Mouse (Mus musculus): Measurements from ENCODE around the gene Klf1.
A peak's percentile ranks its signal among the peaks of the same experiment; 100 is the strongest.
"Not testable (repeated sequence)": the region's sequence is repeated elsewhere in the genome, so short reads cannot be mapped to it uniquely, and the experiment has no call there.

The Klf1 gene

GRCm38 (mm10) chr8:84907493-84907892 lies 5.8 kb downstream of the Klf1 start:
- DNase-seq (ENCODE audit: low read depth, low spot score) = no peak

- not testable (repeated sequence) for DNase-seq (ENCODE audit: low read depth, low spot score)
These were observed 6.3 kb downstream of the Klf1 start for GRCm38 (mm10) chr8:84907979-84908378.

GRCm38 (mm10) chr8:84908421-84909161 lies 6.9 kb downstream of the Klf1 start, which contains the start of gene Dnase2a:
Gene Dnase2a (plus strand): TSS chr8:84908560.
- DNase-seq (ENCODE audit: low read depth, low spot score) = peak; percentile 99

GRCm38 (mm10) chr8:84909162-84909767 lies 7.5 kb downstream of the Klf1 start:
- no peak for DNase-seq (ENCODE audit: low read depth, low spot score)

- DNase-seq (ENCODE audit: low read depth, low spot score) = no peak
These were observed 8.2 kb downstream of the Klf1 start for GRCm38 (mm10) chr8:84909949-84910348.

DNA sequence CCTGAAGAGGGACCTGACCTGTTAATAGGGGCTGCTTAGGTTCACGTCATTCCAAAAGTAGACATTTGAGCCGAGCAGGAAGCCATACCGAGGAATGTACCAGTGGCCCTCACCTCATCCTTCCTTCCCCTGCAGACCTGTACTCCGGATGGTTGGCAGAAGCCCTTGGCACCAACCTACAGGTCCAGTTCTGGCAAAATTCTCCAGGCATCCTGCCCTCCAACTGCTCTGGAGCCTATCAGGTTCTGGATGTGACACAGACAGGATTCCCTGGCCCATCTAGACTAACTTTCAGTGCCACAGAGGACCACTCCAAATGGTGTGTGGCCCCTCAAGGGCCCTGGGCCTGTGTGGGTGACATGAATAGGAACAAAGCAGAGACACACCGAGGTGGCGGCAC lies 8.8 kb downstream of the Klf1 start:
- DNase-seq (ENCODE audit: low read depth, low spot score) = no peak

DNA sequence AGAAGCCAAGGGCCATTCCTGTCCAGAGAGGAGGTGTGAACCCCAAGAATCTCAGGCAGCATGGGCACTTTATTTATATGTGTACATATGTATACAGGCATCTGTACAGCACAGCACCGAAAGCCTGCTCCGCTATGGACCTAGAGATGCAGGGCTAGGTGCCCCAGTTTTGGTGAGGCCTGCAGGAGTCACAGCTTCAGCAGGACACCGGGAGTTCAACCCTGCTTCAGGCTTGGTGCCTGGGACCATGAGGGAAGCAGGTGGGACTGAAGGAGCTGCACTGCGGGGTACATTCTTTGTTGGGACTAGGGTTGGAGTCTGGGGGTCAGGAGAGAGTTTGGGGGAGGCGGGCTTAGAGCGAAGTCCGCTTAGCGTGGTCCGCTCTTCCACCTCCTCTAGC lies 10.1 kb downstream of the Klf1 start:
- DNase-seq (ENCODE audit: low read depth, low spot score) = no peak

DNA sequence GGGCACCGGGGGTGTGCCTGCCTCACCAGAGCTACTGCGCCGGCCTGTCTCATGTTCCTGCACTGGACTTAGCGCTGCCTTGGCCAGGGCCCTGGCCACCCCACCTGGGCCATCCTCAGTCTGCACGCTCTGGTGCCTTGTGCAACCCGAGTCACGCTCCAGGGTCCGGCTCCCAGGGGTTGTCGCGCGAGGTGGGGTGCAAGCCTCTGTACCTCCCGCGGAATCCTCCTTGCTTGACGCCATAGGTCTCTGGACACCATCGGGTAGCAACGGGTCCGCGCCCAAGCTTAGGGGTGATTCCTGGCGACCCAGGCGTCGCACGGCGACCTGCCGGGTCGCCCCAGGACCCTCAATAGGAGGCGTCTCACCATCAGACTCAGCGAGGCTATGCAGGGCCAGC lies 10.7 kb downstream of the Klf1 start:
- no peak for DNase-seq (ENCODE audit: low read depth, low spot score)

- peak; percentile 98 for DNase-seq (ENCODE audit: low read depth, low spot score)
These were observed 11.3 kb downstream of the Klf1 start for GRCm38 (mm10) chr8:84912895-84913501.

DNA sequence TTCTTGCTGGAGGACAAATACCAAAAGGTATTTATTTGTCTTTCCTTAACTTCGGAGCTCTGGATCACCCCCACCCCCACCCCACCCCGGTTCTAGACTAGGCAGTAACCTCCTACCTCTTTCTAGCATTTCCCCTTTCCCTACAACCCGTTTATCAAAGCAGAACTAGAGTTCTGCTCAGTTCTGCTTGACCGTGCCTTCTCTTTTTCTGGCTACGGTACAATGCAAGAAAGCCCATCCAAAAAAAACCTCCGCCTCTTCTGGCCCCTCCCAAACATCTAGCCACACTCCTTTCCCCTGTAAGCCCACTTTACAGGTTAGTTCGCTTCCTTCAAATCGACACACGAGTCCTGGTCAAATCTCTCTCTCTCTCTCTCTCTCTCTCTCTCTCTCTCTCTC lies 11.8 kb downstream of the Klf1 start:
- no peak for DNase-seq (ENCODE audit: low read depth, low spot score)

DNA sequence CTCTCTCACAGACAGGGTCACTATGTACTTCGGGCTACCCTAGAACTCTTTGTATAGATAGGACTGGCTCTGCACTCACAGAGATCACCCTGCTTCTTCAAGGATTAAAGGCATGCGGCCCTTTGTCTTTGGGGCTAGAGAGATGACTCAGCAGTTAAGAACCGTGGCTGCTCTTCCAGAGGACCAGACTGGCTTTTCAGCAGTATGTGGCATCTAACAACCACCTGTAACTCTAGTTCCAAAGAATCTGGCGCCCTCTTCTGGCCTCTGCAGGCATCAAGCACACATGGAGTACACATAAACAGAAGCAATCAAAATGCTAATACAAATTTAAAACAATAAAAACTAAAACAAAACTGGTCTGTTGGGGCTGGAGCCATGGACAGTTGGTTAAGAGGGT lies 12.2 kb downstream of the Klf1 start:
- peak; percentile 97 for DNase-seq (ENCODE audit: low read depth, low spot score)

- peak; percentile 98 for DNase-seq (ENCODE audit: low read depth, low spot score)
These were observed 13.5 kb downstream of the Klf1 start for GRCm38 (mm10) chr8:84915269-84915668.

DNA sequence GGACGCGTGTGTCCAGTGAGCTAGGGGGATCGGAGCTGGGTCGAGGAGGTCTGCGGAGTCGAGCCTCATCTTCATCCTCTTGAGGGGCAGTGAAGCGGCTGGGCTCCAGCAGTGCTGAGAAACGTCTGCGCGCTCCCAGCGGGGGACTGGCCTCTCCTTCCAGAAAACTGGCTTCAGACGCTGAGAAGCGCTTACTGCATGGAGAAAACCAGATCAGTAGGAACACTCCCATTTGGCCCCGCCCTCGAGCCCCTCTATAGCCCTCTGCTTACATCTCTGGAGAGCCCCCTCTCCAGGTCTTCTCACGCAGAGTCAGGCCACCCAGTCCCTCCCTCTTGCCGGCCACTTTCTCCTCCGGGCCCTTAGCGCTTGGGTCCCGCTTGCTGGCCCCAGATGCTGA lies 16.1 kb downstream of the Klf1 start:
- DNase-seq (ENCODE audit: low read depth, low spot score) = peak; percentile 73

GRCm38 (mm10) chr8:84918646-84919045 lies 16.9 kb downstream of the Klf1 start:
- peak; percentile 82 for DNase-seq (ENCODE audit: low read depth, low spot score)

DNA sequence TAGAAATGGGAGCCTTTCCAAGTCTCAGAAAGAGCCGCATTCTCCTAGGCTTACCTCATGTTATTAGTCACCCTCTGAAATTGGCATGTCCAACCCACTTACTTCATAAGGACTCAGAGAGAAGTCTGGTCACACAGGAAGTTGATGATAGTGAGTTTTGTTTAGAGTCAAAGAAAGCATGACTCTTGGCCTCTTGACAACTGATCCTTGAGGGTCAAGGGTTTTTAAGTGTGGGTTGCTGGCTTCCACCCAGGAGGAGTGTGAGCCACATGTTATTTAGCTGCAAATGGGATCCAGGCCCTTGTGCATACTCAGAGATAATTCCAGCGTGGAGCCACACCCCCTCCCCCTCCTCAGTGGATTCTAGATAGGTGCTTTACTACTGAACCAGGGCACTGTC lies 19.9 kb downstream of the Klf1 start:
- no peak for DNase-seq (ENCODE audit: low read depth, low spot score)

DNA sequence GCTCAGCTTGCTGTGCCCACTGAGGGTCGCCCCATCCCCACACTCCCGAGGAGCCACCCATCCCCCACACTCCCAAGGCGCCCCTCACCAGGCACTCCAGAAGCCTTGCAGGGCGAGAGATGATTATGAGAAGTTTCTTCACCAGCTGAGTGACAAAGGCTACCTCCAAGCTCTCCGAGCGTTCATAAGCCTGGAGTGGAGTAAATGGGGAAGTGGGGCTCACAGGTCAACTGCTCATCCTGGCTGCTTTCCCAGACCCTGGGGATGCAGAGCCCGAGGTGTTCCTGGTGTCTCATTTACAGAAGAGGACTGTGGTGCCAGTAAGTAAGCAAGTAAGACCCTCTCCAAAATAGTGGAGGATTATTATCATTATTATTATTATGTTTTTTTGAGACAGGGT lies 23.8 kb downstream of the Klf1 start:
- no peak for DNase-seq (ENCODE audit: low read depth, low spot score)

DNA sequence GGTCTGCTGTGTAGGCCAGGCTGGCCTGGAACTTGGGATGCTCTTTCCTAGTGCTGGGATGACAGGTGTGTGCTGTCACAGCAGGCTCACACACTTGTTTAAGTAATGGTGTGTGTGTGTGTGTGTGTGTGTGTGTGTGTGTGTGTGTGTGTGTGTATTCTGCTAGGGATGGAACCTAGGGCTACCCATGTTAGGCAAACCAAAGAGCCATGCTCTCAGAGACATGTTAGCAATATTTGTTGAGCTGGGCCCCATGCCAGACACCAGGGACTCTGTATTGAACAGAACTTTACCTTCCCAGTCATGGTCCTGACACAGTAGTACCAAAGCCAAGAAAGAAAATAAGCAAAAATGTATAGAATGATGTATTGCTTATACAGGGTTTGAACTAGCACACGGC lies 25.8 kb downstream of the Klf1 start:
- no peak for DNase-seq (ENCODE audit: low read depth, low spot score)

- peak; percentile 79 for DNase-seq (ENCODE audit: low read depth, low spot score)
These were observed 27.0 kb downstream of the Klf1 start for GRCm38 (mm10) chr8:84928456-84929306.

GRCm38 (mm10) chr8:84930582-84930981 lies 28.9 kb downstream of the Klf1 start:
- DNase-seq (ENCODE audit: low read depth, low spot score) = no peak

- no peak for DNase-seq (ENCODE audit: low read depth, low spot score)
These were observed 32.2 kb downstream of the Klf1 start for GRCm38 (mm10) chr8:84933767-84934559.

GRCm38 (mm10) chr8:84934860-84935259 lies 33.1 kb downstream of the Klf1 start:
- DNase-seq (ENCODE audit: low read depth, low spot score) = peak; percentile 92
